Mouse (Mus musculus) lung, postnatal 36 days (tissue): ENCODE results near the gene Klf9.

Experiments
- DNase-seq: peaks from one replicate; pipeline ENCODE4 v3.0.0; 2022; ENCODE audit warnings: mixed read lengths

The Klf9 gene

DNA sequence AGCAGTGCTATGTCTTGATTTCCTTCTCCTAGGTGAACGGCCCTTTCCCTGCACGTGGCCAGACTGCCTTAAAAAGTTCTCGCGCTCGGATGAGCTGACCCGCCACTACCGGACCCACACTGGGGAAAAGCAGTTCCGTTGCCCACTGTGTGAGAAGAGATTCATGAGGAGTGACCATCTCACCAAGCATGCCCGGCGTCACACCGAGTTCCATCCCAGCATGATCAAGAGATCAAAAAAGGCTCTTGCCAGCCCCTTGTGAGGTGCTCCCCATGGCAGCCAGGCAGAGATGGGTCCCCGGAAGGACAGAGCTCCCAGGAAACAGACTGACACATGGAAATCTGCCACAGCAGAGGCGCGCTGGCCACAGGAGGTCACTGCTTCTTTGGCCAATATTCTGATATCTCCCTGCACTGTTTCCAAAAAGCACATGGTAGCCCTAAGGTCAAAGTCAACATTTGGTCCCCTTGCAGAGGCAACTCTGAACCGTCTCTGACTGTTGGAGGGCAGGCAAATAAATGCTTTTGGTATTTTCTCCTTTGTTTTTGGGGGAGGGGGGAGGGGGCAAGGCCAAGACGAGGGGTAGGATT is 23.7 kb downstream of the Klf9 start:
- DNase-seq: no peak

DNA sequence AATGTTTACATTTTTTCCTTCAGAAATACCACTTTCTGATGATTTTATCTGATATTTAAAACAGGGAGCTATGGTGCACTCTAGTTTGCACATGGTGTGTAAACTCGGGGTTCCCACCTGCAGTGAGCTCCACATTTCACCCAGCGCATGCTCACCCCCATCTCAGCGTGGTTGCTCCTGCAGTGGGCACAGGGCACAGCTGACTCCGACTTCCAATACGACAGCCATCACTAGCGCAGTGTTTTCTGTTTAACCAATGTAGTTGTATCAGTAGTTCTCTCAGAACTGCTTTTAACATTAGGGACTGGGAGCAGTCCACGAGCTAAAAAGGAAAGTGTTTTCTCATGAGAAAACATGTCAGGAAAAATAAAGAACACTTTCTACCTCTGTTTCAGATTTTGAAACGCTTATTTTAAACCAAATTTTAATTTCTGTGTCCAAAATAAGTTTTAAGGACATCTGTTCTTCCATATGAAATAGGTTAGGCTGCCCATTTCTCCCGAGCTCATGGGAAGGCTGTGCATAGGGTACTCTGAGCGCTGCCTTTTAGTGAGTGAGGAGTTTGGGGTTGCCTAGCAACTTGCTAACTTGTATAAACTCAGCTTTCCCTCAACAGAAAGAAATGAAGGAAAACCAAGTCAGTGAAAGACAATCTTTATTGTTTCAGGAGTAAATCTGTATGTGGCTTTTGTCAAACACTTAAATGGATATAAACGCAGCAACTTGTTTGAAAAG is 25.7 kb downstream of the Klf9 start:
- DNase-seq: no peak

DNA sequence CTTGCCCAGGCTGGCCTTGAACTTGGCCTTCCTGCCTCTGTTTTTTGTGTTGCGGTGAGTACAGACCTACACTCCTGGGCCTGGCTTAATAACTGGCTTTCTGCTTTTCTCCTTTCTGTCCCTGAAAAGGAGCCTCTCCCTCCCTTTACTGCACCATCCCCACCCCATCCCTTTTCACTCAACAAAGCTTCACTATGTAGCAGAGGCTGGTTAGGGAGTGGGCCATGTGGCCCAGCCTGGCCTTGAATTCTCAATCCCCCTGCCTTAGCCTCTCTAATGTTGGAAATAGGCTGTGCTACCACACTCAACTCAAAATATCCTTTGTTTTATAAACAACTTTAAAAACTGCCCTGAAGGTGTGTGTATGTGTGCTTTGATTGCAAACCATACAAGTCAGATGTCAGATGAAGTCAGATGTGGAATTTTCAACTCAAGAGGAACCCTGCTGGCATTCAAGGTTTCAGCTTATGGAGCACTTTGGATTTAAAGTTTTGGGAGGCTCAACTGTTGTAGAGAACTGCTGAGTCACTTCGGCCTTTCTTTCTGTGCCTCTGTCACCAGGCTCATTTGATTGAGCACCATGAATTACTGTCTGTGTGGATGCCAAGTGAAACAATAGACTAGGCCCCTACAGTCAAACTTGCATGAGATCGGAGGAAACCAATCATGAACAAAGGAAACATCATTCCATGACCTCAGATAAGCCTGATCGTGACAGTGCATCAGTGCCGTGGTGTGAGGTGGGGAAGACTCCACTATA is 28.1 kb downstream of the Klf9 start:
- DNase-seq: no peak

DNA sequence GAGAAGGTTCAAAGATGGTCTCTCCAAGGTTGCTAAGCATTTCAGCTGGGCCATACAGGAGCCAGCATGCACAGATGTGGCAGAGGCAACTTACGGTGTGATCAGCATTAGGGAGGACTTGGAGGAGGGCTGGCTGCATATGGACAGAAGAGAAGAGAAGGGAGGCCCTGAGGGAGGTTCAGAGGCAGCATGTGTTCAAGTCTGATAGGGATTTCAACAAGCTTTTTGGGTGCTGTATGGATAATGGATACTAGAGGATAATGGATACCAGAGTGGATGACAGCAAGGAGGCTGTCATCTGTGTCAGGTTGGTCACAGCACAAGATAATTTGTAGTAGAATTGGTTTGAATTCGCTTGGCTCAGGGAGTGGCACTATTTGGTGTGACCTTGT is 28.6 kb downstream of the Klf9 start:
- no peak for DNase-seq

DNA sequence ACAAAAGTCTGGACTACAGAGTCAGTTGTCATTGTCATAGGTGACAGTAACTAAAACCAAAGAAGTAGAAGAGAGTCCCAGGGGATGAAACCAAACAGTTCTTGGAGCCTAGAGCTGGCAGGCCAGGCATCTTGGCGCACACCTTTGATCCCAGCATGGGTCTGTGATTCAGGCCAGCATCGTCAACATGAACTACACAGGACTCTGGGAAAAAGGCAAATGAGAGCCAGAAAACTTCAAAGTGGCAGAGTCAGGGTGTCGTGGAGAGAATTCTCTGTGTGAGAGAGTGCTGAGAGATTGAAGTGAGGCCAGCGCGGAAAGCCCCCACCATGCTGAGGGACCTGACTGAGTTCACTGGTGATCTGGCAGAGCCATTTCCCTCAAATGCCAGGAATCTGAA is 29.4 kb downstream of the Klf9 start:
- no peak for DNase-seq

DNA sequence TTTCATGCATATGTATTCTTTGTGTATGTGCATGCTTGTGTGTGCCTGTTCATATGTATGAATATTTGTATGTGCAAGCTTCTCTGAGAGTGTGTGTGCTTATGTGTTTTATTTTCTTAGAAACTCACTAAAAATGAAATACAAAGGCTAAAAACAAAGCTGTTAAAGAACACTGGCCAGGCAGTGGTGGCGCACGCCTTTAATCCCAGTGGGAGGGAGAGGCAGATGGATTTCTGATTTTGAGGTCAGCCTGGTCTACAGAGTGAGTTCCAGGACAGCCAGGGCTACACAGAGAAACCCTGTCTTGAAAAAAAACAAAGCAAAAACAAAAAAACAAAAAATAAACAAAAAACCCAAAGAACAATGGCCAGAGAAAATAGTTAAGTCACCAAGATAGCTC is 30.1 kb downstream of the Klf9 start:
- DNase-seq: no peak

DNA sequence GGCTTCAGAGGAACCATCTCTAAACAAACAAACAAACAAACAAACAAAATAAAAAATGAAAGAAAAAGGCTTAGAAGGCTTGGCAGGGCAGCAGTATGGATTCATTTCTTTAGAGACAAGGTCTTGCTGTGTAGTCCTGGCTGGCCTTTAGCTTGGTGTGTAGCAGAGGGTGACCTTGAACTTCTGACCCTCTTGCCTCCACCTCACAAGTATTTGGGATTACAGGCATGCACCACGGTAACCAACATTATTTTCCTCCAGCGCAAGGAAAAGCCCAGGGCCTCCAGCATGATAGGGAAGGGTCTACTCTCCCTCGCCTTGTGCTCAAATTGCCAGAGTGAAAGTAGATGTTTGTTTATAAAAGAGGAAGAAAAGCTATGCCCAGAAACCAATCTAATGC is 34.1 kb downstream of the Klf9 start:
- DNase-seq: no peak

DNA sequence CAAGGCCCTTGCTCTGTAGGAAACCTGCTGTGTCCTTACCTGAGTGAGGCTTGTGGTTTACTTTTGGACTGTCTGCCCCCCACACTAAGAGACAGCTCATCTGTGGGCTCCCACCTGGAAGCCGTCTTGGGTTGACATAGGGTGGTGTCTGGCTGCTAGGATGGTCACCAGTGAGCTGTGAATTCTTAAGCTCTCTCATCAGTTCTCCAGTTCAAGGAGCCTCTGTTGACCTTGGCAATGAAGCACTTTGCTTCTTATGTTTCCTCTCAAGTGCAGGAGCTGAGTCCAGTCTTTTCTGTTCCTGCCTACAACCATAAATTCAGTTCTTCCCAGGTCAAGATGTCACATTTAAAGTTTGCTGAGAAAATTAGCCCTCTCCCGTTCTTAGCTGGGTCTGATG is 34.5 kb downstream of the Klf9 start:
- peak; percentile 54 for DNase-seq

DNA sequence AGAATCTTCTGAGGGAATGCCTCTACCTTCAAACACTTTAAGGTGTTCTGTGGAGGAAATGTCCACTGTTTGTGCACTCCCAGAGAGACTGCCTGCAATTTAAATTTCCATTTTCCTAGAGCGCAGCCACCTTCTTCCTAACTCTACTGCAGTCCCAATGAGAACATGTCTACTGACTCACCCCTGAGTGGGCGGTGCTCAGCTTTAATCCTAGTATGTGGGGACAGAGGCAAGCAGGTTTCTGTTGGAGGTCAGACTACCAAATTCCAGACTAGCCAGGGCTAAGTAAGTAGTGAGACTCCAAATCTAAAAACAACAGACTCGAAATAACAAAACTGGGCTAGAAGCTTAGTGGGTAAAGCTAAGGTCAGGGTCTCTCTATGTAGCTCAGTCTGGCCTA is 37.5 kb downstream of the Klf9 start:
- no peak for DNase-seq

DNA sequence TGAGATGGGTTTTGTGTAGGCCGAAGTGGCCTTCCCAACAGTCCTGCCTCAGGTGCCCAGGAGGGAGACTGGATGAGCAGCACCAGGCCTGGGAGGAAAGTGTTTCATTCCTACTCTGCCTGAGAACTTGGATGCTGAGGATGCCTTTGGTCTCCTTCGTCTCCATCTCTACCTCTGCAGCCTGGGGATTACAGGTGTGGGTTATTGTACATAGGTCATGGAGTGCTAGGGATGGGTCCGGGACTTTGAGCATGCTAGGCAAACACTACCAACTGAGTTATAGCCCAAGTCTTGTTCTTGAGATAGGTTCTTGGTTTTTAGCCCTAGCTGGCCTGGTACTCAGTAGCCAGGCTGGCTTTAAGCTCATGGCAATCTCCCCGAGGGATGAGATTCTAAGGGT is 42.5 kb downstream of the Klf9 start:
- DNase-seq: no peak

DNA sequence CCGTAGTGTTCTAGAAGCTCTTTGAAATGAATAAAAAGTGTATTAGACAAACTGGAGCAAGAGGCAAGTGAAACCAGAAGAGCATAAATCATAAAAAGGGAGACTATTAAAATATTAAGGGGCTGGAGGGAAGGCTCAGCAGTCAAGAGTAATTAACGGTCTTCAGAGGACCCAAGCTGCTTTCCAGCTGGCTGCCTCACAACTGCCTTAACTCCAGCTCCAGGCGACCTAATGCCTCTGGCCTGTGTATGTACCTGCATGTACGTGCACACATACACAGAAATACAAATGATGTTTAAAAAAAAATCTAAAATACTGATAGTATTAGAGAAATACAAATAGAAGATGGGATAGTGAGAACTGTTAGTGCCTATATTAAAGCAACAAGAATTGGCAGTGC is 43.0 kb downstream of the Klf9 start:
- DNase-seq: no peak

DNA sequence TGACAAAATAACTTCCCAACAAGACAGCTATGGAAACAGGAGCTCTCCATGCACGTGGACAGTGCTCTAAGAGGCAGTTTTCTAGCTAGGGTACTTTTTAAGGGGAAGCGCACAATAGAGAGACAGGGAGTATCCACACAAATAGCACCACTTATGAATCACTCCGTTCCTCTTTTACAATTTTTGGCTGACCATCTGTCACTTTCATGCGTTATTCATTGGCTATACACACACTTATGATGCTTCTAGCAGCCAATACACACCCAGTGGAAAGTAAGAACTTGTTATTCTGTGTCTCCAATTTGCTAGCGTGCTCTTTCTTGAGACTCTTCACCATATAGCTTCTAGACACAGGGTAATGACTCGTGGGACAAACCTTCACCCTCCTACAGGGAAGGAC is 46.7 kb downstream of the Klf9 start:
- DNase-seq: no peak

DNA sequence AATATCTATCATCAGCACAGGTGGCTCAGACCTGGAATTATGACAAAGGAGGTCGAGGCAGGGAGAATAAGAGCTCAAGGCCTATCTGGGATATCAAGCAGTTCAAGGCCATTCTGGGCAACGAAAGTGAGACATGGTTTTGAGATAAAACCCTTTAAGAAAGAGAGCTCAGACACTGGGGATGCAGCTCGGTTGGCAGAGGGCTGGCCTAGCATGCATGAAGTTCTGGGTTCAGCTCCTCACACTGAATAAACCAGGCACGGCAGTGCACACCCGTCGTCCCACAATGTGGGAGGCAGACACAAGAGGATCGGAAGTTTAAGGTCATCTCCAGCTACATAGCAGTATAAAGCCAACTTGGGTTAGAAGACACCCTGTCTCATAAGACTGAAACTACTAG is 48.0 kb downstream of the Klf9 start:
- no peak for DNase-seq

DNA sequence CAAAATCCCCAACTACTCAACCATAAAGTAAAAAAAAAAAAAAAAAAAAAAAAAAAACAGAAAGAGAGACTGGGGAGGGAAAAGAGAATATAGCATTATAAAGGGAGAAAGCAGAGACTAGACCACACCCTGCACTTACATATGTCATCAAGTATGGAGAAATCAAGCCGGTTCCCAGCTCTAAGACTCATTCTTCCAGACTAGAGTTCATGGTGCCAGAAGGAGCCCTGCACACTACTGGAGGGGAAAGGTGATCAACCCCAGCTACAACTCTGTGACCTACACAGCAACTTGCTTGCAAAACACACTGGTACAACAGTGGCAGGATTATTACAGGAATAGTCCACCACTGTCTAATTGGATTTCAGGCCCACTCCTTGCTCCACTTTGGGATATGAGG is 48.7 kb downstream of the Klf9 start:
- DNase-seq: no peak

DNA sequence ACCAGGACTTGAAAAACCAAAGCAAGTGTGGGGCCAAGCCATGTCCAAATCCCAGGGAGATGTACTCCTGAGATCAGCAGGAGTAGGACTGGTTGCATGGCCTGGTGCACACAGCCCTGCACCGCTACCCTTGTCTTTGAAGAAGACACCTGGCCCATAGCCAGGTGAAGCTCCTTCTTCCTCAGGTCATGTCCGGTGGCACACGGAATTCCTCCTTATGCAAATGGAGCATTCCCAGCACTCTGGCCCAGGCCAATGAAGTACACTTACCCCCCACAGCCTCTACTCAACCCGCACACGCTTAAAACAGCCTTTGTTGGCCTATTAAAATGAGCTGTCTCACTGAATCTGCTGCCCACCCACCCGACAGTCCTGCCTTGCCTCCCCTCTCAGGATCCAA is 50.5 kb downstream of the Klf9 start:
- DNase-seq: no peak

DNA sequence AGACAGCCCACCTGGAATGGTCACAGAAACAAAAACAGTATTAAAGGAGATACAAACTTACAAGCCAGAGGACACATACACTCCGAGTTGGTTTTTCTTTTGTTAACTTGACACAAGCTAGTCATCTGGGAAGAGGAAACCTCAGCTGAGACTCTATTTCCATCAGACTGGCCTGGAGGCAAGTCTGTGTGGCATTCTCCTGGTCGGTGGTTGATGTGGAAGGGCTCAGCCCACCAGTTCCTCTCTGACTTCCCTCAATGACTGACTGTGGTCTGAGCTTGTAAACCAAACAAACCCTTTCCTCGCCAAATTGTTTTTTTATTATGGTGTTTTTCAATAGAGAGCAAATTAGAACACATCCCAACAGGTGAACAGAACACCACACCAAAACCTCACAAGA is 52.0 kb downstream of the Klf9 start:
- no peak for DNase-seq

DNA sequence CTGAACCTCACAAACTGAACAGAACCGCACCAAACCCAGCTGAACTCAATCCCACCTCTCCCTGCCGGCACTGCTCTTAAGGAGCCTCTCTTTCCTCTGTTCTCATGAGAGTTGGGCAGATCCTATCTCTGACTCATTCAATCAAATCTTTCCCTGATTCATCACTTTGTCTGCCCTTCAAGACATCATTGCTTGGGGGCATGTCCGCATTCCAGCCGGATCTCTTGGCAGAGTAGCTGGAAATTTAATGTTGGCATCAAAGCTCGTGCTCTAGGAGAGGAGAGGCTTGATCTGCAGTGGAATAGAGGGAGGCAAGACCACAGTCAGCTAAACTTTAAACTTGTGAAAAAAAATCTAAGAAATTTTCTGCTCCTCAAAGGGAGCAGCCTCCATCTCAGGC is 61.1 kb downstream of the Klf9 start:
- DNase-seq: no peak

DNA sequence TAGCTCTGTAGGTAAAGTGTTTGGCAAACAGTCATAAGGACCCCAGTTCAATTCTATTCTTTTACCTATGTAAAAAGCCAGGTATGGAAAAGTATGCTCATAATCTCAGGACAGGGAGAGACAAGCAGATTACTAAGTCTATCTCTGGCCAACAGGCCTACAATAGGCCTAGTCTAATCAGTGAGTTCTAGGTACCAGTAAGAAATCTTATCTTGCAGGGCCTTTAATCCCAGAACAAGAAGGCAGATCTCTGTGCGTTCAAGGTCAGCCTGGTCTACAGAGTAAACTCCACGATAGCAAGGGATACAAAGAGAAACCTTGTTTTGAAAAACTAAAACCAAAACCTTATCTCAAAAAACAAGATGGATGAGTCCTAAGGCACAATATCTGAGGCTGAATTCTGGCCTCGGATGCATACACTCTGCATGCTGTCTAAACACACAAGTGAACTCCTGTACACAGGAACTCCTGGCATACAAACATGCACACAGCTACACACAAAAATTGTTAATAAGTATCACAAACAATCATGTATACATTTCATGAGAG is 62.6 kb downstream of the Klf9 start:
- no peak for DNase-seq

DNA sequence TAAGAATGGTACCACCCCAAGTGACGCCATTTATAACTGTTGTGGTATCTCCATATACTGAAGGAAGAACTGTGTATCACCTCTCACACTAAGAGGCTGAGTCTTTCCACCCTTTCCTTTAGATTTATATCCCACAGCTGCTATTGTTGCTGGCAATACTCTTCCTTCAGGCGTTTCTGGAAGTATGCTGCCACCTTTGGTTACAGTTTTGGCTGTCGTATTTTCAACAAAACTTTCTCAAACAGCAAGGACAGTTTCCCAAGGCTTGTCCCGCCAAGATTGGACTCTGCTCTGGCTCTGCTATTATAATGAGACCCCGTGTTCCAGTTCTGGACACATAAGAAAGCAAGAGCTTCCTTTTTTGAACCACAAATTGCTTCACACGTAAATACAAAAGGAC is 70.3 kb downstream of the Klf9 start:
- DNase-seq: peak; percentile 10

DNA sequence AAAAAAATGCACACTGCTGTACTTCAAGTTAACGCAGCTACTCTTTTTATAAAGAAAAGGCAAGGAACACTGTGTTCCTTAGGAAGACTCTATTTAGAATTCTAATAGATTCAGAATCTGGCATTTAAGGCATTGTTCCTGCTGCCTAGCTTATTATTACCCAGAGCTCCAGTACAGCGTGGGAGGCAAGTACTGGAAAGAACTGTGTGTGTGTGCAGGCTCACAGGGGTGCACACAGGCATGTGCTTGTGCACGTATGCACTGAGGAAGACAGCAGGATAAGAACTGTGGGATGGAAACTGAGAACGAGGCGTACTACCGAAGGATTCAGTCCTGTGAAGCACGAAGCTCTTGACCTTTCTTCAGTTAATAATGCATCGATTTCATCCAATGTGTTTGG is 73.3 kb downstream of the Klf9 start:
- DNase-seq: no peak
